Mouse (Mus musculus) midbrain, embryonic 12.5 days (tissue): ENCODE measurements around the gene Cfdp1. TPM values are rescaled to one million over a fixed set of nuclear protein-coding genes. Genes with fewer than 3 reads are reported as not detected.

Source experiments
- ATAC-seq: fragments of 200-750 bp; cut with Nextera tagmentation; 2 replicates; pipeline ENCODE4 v1.8.0; 2017; ENCODE audit warnings: low read depth, moderate TSS enrichment, moderate library complexity; ENCODE audit not compliant: low FRiP score
- H3K27ac ChIP-seq: fragments of 300-500 bp; sonication (generic); replicated peaks from 2 replicates; pipeline ENCODE4 v1.5.1; 2016; ENCODE audit warnings: mild to moderate bottlenecking
- H3K27me3 ChIP-seq: fragments of 300-500 bp; sonication (generic); 2 replicates; pipeline ENCODE4 v1.6.1; 2016; ENCODE audit warnings: mild to moderate bottlenecking
- H3K36me3 ChIP-seq: fragments of 300-500 bp; sonication (generic); 2 replicates; pipeline ENCODE4 v1.6.1; 2016
- H3K4me1 ChIP-seq: fragments of 300-500 bp; sonication (generic); 2 replicates; pipeline ENCODE4 v1.6.1; 2016
- H3K4me2 ChIP-seq: fragments of 300-500 bp; sonication (generic); replicated peaks from 2 replicates; pipeline ENCODE4 v1.6.1; 2016; ENCODE audit warnings: mild to moderate bottlenecking, moderate library complexity
- H3K4me3 ChIP-seq: fragments of 300-500 bp; sonication (generic); 2 replicates; pipeline ENCODE4 v1.5.1; 2016; ENCODE audit warnings: mild to moderate bottlenecking
- H3K9ac ChIP-seq: fragments of 300-500 bp; sonication (generic); replicated peaks from 2 replicates; pipeline ENCODE4 v1.6.1; 2016; ENCODE audit warnings: mild to moderate bottlenecking, moderate library complexity
- H3K9me3 ChIP-seq: fragments of 300-500 bp; sonication (generic); 2 replicates; pipeline ENCODE4 v1.6.1; 2016; ENCODE audit warnings: mild to moderate bottlenecking
- WGBS: fragments of 180-500 bp; shearing (Covaris S2); methylation state at CpG from one replicate; pipeline ENCODE4 v1.1.7; 2016; 5-methylcytosine and 5-hydroxymethylcytosine counted together
- polyA plus RNA-seq: library from polyadenylated mRNA; unstranded; fragments of >200 nt; fragmentation: Nextera tagmentation; extraction: Ambion mirVana; gene quantifications from 2 replicates; pipeline ENCODE4 v1.2.1, GENCODE M21; 2016

The Cfdp1 gene
- polyA plus RNA-seq, 1 experiment from 2014 or later = 182 TPM

- Histone ChIP-seq H3K27me3 (no peaks in the 10 kb centered on the region), H3K9me3 (no peaks in the 10 kb centered on the region), H3K27ac (no peak overlapping the region), H3K4me2 (no peak overlapping the region), H3K4me1 (peaks cover 9% of the 10 kb centered on the region; the same call in 1 of the 2 replicates), H3K9ac (no peak overlapping the region), H3K4me3 (no peak overlapping the region), H3K36me3 (peaks cover 10% of the 10 kb centered on the region)
- no peak for ATAC-seq
- 96% methylated on average over 6 of the region's 6 CpGs for WGBS
These were observed 78.3 kb downstream of the Cfdp1 start for GRCm38 (mm10) chr8:111775766-111776165.

GRCm38 (mm10) chr8:111773476-111773875 is 80.6 kb downstream of the Cfdp1 start:
- Histone ChIP-seq H3K4me3 (no peak overlapping the region), H3K9ac (no peak overlapping the region), H3K9me3 (no peaks in the 10 kb centered on the region), H3K27ac (no peak overlapping the region), H3K4me2 (no peak overlapping the region), H3K27me3 (no peaks in the 10 kb centered on the region), H3K4me1 (peaks cover 14% of the 10 kb centered on the region), H3K36me3 (peaks cover 16% of the 10 kb centered on the region)
- ATAC-seq = no peak
- 91% methylated on average over 5 of the region's 5 CpGs for WGBS

GRCm38 (mm10) chr8:111773057-111773456 is 81.0 kb downstream of the Cfdp1 start:
- WGBS = 89% methylated on average over 7 of the region's 7 CpGs
- Histone ChIP-seq H3K9ac (no peak overlapping the region), H3K36me3 (peaks cover 19% of the 10 kb centered on the region), H3K27me3 (no peaks in the 10 kb centered on the region), H3K27ac (no peak overlapping the region), H3K4me2 (no peak overlapping the region), H3K4me1 (peaks cover 10% of the 10 kb centered on the region), H3K9me3 (no peaks in the 10 kb centered on the region), H3K4me3 (no peak overlapping the region)
- no peak for ATAC-seq

- ATAC-seq = no peak
- peaks cover 7% of the 10 kb centered on the region for H3K4me1 ChIP-seq
- no peak overlapping the region for H3K4me3 ChIP-seq
- no peak overlapping the region for H3K27ac ChIP-seq
- WGBS = 92% methylated on average over 9 of the region's 9 CpGs
- H3K27me3 ChIP-seq = no peaks in the 10 kb centered on the region
- H3K9me3 ChIP-seq = no peaks in the 10 kb centered on the region
- no peak overlapping the region for H3K9ac ChIP-seq
- H3K4me2 ChIP-seq = no peak overlapping the region
- peaks cover 24% of the 10 kb centered on the region for H3K36me3 ChIP-seq
These were observed 82.0 kb downstream of the Cfdp1 start for GRCm38 (mm10) chr8:111772083-111772482.

GRCm38 (mm10) chr8:111771625-111772020 is 82.5 kb downstream of the Cfdp1 start:
- no peak for ATAC-seq

GRCm38 (mm10) chr8:111770958-111771624 is 83.0 kb downstream of the Cfdp1 start:
- 78% methylated on average over 5 of the region's 5 CpGs for WGBS
- Histone ChIP-seq H3K4me3 (no peak overlapping the region), H3K9ac (no peak overlapping the region), H3K27ac (no peak overlapping the region), H3K36me3 (peaks cover 34% of the 10 kb centered on the region), H3K4me1 (peaks cover 7% of the 10 kb centered on the region), H3K27me3 (no peaks in the 10 kb centered on the region), H3K4me2 (no peak overlapping the region), H3K9me3 (no peaks in the 10 kb centered on the region)
- no peak for ATAC-seq

More at GRCm38 (mm10) chr8:111771625-111772020, 82.5 kb downstream of the Cfdp1 start:
- Histone ChIP-seq H3K9me3 (no peaks in the 10 kb centered on the region), H3K4me3 (no peak overlapping the region), H3K27me3 (no peaks in the 10 kb centered on the region), H3K4me2 (no peak overlapping the region), H3K36me3 (peaks cover 29% of the 10 kb centered on the region), H3K4me1 (peaks cover 7% of the 10 kb centered on the region), H3K9ac (no peak overlapping the region), H3K27ac (no peak overlapping the region)
- 97% methylated on average over 6 of the region's 6 CpGs for WGBS

GRCm38 (mm10) chr8:111769764-111770428 is 84.2 kb downstream of the Cfdp1 start:
- ATAC-seq = 0 out of 2 replicates have a peak, but pooled peaks have one; percentile 44
- Histone ChIP-seq H3K36me3 (peaks cover 34% of the 10 kb centered on the region), H3K4me3 (no peak overlapping the region), H3K9ac (no peak overlapping the region), H3K27ac (peak overlapping the region; percentile 49), H3K4me1 (peaks cover 7% of the 10 kb centered on the region), H3K9me3 (no peaks in the 10 kb centered on the region), H3K27me3 (no peaks in the 10 kb centered on the region), H3K4me2 (no peak overlapping the region)
- 47% methylated on average over 12 of the region's 12 CpGs for WGBS

- Histone ChIP-seq H3K9ac (no peak overlapping the region), H3K4me1 (peaks cover 7% of the 10 kb centered on the region), H3K4me2 (no peak overlapping the region), H3K9me3 (no peaks in the 10 kb centered on the region), H3K27me3 (no peaks in the 10 kb centered on the region), H3K27ac (peak overlapping the region; percentile 49), H3K4me3 (no peak overlapping the region), H3K36me3 (peaks cover 28% of the 10 kb centered on the region)
- WGBS = 54% methylated on average over 14 of the region's 15 CpGs
- no peak for ATAC-seq
These were observed 84.8 kb downstream of the Cfdp1 start for GRCm38 (mm10) chr8:111769296-111769695.

- Histone ChIP-seq H3K9me3 (no peaks in the 10 kb centered on the region), H3K4me2 (no peak overlapping the region), H3K36me3 (peaks cover 27% of the 10 kb centered on the region), H3K4me3 (no peak overlapping the region), H3K27me3 (no peaks in the 10 kb centered on the region), H3K9ac (no peak overlapping the region), H3K4me1 (peaks cover 7% of the 10 kb centered on the region), H3K27ac (no peak overlapping the region; the same call in 1 of the 2 replicates)
- 89% methylated on average over 6 of the region's 6 CpGs for WGBS
- ATAC-seq = no peak
These were observed 85.4 kb downstream of the Cfdp1 start for GRCm38 (mm10) chr8:111768651-111769050.

GRCm38 (mm10) chr8:111765616-111766015 is 88.5 kb downstream of the Cfdp1 start:
- Histone ChIP-seq H3K4me1 (peaks cover 7% of the 10 kb centered on the region), H3K27me3 (no peaks in the 10 kb centered on the region), H3K4me2 (no peak overlapping the region), H3K4me3 (no peak overlapping the region), H3K9me3 (no peaks in the 10 kb centered on the region), H3K27ac (no peak overlapping the region), H3K9ac (no peak overlapping the region), H3K36me3 (peaks cover 27% of the 10 kb centered on the region)
- 91% methylated on average over 4 of the region's 4 CpGs for WGBS
- ATAC-seq = no peak

GRCm38 (mm10) chr8:111765096-111765495 is 89.0 kb downstream of the Cfdp1 start:
- Histone ChIP-seq H3K36me3 (peaks cover 27% of the 10 kb centered on the region), H3K9ac (no peak overlapping the region), H3K27me3 (no peaks in the 10 kb centered on the region), H3K4me1 (peaks cover 7% of the 10 kb centered on the region), H3K27ac (no peak overlapping the region), H3K4me3 (no peak overlapping the region), H3K9me3 (no peaks in the 10 kb centered on the region), H3K4me2 (no peak overlapping the region)
- no peak for ATAC-seq
- WGBS = 94% methylated on average over 9 of the region's 9 CpGs

GRCm38 (mm10) chr8:111760708-111761107 is 93.4 kb downstream of the Cfdp1 start:
- 92% methylated on average over 13 of the region's 13 CpGs for WGBS
- Histone ChIP-seq H3K9me3 (no peaks in the 10 kb centered on the region), H3K36me3 (peaks cover 3% of the 10 kb centered on the region; the same call in 1 of the 2 replicates), H3K27ac (no peak overlapping the region), H3K4me1 (no peaks in the 10 kb centered on the region), H3K27me3 (no peaks in the 10 kb centered on the region), H3K4me3 (no peak overlapping the region), H3K4me2 (no peak overlapping the region), H3K9ac (no peak overlapping the region)
- ATAC-seq = no peak
